Mouse (Mus musculus) lung, adult 2 months (tissue): ENCODE results near the gene Als2cr12.
"Not testable (repeated sequence)": the region's sequence is repeated elsewhere in the genome, so short reads cannot be mapped to it uniquely, and the experiment has no call there.

Experiments used
- CTCF ChIP-seq: fragments of 200-500 bp; IDR thresholded peaks from 2 replicates; pipeline ENCODE4 v1.5.1; 2011; ENCODE audit warnings: mild to moderate bottlenecking, low read length, control low read depth; ENCODE audit not compliant: insufficient read depth
- POLR2A ChIP-seq: fragments of 200-500 bp; IDR thresholded peaks from 2 replicates; pipeline ENCODE4 v1.6.1; 2011; ENCODE audit warnings: low read depth, mild to moderate bottlenecking, control low read depth, low read length, borderline replicate concordance; ENCODE audit errors: extremely low read depth

DNA sequence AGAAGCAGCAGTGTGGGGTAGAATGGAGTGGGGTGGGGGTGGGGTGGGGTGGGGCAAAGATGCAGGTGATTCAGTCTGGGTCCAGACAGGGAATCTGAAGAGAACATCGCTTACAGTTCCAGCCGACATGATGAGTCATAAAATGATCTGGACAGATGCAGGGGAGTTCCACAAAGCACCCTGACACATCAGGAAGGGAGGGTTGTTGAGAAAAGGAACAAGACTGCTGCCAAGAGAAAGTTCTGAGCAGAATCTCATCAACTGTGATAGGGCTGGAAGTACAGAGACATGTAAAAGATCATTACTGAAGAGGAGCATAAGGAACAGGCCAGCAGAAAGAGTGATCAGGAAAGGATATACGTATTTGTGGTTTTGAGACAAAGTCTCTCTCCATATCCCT, 32.4 kb downstream of the Als2cr12 start:
- TF ChIP-seq CTCF, POLR2A: not testable (repeated sequence)
